Mouse (Mus musculus): ENCODE measurements around the gene Rufy4.

DNA sequence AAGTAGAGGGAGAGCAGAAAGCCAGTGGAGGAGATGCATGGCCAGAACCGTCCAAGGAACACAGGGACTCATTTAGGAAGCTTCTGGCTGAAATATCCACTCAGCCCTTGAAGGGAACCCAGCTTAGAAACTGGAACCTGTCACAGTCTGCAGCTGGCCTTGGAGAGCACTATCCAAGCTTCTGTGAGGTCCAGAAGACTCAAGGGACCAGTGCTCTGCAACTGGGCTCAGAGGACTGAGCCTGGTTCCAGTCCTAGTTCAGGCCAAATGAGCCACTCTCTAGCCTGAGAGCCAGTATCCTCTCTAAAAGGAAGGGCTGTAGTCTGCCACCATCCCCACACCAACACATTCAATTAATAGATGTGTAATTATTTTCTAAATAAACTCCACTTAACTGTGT, 36.8 kb upstream of the Rufy4 start:
- no peak for TF ChIP-seq POLR2A (IDR thresholded peaks at IDR 0.05; ENCODE audit: insufficient read depth, low read depth, low read length)
- TF ChIP-seq CTCF (IDR thresholded peaks at IDR 0.05; ENCODE audit: insufficient read depth, low read depth, low read length), result no peak

Measured in olfactory bulb, adult 2 months (tissue).